Mouse (Mus musculus) cortical plate, adult 2 months (tissue): Measurements from ENCODE around the gene Eif3b. TPM values are rescaled to one million over a fixed set of nuclear protein-coding genes. Genes with fewer than 3 reads are reported as not detected.

ENCODE experiments used
- H3K27ac ChIP-seq: fragments of 200-500 bp; 2 replicates; pipeline ENCODE4 v1.5.1; 2012; ENCODE audit warnings: low read length, control low read depth, inconsistent platforms; ENCODE audit not compliant: insufficient read depth
- H3K4me1 ChIP-seq: fragments of 200-500 bp; 2 replicates; pipeline ENCODE4 v1.6.1; 2011; ENCODE audit warnings: low read length; ENCODE audit not compliant: control insufficient read depth, insufficient read depth
- H3K4me3 ChIP-seq: fragments of 200-500 bp; 2 replicates; pipeline ENCODE4 v1.5.1; 2011; ENCODE audit warnings: mild to moderate bottlenecking, low read length, control low read depth; ENCODE audit not compliant: insufficient read depth
- CTCF ChIP-seq: fragments of 200-500 bp; IDR thresholded peaks from 2 replicates; pipeline ENCODE4 v1.5.1; 2011; ENCODE audit warnings: mild to moderate bottlenecking, control low read depth, low read length; ENCODE audit not compliant: insufficient read depth; ENCODE audit errors: extremely low read depth
- POLR2A ChIP-seq: fragments of 200-500 bp; IDR thresholded peaks from 2 replicates; pipeline ENCODE4 v1.6.1; 2011; ENCODE audit warnings: mild to moderate bottlenecking, low read length, control low read depth; ENCODE audit not compliant: insufficient read depth; ENCODE audit errors: extremely low read depth
- polyA plus RNA-seq: library from polyadenylated mRNA; depleted of rRNA; stranded (reverse); fragments of >200 nt; gene quantifications from 2 replicates; pipeline ENCODE4 v1.2.3, GENCODE M21; 2012

The Eif3b gene
- polyA plus RNA-seq, 1 experiment, result 70.9 TPM

GRCm38 (mm10) chr5:140391981-140392380, 27.1 kb upstream of the Eif3b start:
- no peak for TF ChIP-seq CTCF
- no peak for TF ChIP-seq POLR2A
- Histone ChIP-seq H3K4me1 (peaks cover 1% of the 10 kb centered on the region; the same call in 1 of the 2 replicates), H3K27ac (no peak overlapping the region), H3K4me3 (no peak overlapping the region)

DNA sequence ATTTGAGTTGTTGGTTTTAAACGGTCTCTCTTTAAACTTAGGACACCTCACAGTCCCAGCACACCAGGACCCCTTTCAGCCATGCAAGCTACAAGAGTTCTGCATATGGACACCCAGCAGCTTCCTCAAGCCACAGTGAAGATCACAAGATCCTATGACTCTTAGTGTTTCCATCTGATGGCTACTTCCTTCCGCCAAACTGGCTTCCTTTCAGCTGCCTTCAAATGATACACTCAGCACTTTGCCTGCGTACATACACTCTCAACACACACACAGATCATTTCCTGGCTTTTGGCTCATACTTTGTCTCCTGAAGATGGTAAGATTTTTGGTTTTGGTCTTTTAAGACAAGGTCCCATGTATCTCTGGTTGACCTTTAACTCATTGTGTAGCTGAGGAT, 26.4 kb upstream of the Eif3b start:
- H3K4me1 ChIP-seq, result peaks cover 1% of the 10 kb centered on the region; the same call in 1 of the 2 replicates
- no peak overlapping the region for H3K4me3 ChIP-seq
- TF ChIP-seq CTCF (no peak), POLR2A (no peak)
- H3K27ac ChIP-seq, result no peak overlapping the region

DNA sequence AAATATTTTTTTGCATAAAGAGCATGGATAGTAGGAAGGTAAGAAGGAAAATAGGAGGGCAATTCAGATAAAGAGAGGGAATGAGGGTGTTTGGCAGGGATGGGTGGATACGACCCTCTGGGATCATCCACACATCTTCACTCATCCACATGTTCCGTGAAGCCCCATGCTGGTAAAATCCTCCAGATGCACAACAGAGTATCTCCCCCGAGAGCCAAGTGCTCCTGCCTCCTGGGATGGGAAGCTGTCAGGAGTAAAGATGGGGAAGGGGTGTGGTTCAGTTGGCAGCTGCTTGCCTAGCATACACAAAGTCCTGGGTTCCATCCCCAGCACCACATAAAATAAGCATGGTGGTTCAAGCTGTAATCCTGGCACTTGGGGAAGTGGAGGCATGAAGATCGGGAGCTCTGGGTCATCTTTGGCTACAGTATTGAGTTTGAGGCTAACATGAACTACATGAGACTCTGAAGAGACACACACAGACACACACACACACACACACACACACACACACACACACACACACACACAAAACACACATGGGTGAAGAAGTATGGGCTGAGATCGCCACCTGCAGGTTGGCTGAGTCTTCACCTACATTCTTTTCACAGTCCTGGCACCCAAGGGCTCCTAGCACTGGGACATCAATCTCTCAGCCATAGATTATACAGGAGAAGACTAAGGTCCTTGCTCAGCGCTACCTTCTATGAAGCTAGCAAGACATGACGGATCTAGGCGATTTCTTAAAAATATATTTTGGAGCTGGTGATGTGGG, 22.8 kb upstream of the Eif3b start:
- Histone ChIP-seq H3K4me1 (no peaks in the 10 kb centered on the region), H3K4me3 (no peak overlapping the region), H3K27ac (no peak overlapping the region)
- TF ChIP-seq POLR2A, result no peak
- TF ChIP-seq CTCF, result peak; percentile 67

DNA sequence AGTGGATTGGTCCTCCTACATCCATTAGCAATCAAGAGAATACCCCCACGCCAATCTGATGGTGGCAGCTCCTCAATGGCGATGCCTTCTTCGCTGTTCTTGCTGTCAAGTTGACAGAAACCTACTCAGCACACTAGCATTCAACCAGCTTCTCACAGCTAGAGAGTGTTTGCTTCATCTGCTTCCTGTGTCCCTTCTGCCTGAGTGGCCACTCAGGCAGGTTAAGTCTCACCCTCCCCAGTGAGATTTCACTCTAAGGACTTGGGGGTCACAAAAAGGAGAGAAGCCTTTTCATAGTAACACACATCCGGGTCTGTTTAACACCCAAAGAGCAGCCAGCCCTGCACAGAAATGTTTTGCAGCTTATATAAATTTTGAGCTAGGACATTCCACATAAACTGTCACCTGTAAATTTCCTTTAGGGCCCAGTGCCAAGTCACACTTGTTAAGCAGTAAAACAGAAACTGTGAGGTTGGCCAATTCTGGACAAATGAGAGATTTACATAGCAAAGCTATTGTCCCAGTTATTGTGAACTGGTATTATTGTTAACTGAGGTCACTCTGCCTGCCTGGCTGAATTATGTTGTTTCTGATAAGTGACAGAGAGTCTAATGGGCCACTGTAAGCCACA, 16.4 kb upstream of the Eif3b start:
- Histone ChIP-seq H3K4me1 (no peaks in the 10 kb centered on the region), H3K27ac (no peak overlapping the region), H3K4me3 (no peak overlapping the region)
- TF ChIP-seq POLR2A (no peak), CTCF (no peak)

GRCm38 (mm10) chr5:140405126-140405525, 14.0 kb upstream of the Eif3b start:
- no peaks in the 10 kb centered on the region for H3K4me1 ChIP-seq
- TF ChIP-seq CTCF, result no peak
- TF ChIP-seq POLR2A, result no peak
- H3K4me3 ChIP-seq, result no peak overlapping the region
- no peak overlapping the region for H3K27ac ChIP-seq

DNA sequence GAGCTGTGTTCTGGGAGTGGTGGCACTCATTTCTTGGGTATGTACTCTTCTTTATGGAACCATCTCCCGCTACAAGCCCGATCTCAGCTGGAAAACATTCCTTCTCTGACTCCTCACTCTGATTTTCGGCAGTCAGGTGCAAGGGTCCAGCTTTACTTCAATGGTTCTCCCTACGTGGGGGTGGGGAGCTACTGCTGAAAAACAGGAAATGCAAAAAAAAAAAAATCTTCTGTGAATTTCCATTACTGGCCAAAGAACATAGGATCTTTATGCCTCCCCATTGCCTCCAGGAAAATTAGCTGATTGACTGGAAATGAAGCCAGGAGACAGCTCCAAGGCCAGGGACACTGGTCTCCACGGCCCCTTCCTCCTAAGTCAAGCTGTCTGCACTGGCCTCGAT, 12.5 kb upstream of the Eif3b start:
- H3K27ac ChIP-seq, result no peak overlapping the region
- TF ChIP-seq CTCF (no peak), POLR2A (no peak)
- no peak overlapping the region for H3K4me3 ChIP-seq
- no peaks in the 10 kb centered on the region for H3K4me1 ChIP-seq

DNA sequence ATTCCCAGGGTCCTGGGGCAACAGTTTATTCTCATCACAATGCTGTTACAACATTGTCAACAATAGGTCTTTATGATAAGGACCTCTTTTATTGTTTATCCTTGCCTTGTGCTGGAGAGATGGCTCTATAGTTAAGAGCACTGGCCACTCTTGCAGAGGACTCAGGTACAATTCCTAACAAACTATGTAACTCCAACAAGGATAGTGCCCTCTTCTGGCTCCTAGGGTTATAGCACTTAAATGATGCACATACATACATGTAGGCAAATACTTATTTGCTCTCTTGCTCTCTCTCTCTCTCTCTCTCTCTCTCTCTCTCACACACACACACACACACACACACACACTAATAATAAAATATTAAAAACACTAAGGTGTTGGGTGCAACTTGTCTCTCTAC, 10.3 kb upstream of the Eif3b start:
- TF ChIP-seq CTCF, result no peak
- Histone ChIP-seq H3K4me3 (no peak overlapping the region), H3K27ac (no peak overlapping the region), H3K4me1 (no peaks in the 10 kb centered on the region)

- TF ChIP-seq POLR2A (no peak), CTCF (peak; percentile 68)
- Histone ChIP-seq H3K4me1 (no peaks in the 10 kb centered on the region), H3K27ac (no peak overlapping the region), H3K4me3 (no peak overlapping the region)
Observed at GRCm38 (mm10) chr5:140411339-140411738, 7.8 kb upstream of the Eif3b start.

DNA sequence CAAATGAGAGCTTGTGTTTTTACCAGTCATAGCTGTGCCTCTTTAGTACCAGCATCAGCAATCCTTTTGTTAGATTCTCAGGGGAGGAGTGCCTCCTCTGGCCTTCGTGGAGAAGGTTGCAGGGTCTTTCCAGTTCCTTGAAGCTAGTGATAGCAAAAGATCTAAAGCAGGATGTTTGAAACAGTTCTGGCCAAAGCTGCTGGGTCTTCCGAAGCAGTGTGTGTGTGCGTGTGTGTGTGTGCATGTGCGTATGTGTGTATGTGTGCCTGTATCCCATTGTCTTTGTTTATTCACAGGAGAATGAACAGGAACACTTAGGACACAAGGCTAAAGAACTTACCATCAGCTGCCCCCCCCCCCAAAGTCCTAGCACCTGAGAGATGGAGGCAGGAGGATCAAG, 4.5 kb upstream of the Eif3b start:
- no peak overlapping the region for H3K27ac ChIP-seq
- no peak overlapping the region for H3K4me3 ChIP-seq
- TF ChIP-seq POLR2A, result no peak
- TF ChIP-seq CTCF, result no peak
- H3K4me1 ChIP-seq, result no peaks in the 10 kb centered on the region

- Histone ChIP-seq H3K27ac (peak overlapping the region; percentile 88; the same call in 1 of the 2 replicates), H3K4me1 (peaks cover 10% of the 10 kb centered on the region), H3K4me3 (peak overlapping the region; percentile 69)
- no peak for TF ChIP-seq CTCF
- no peak for TF ChIP-seq POLR2A
Observed at GRCm38 (mm10) chr5:140418106-140418488, 1.0 kb upstream of the Eif3b start.
